Mouse (Mus musculus): ENCODE data around the gene Fam19a2. TPM values are rescaled to one million over a fixed set of nuclear protein-coding genes. Genes with fewer than 3 reads are reported as not detected.

The Fam19a2 gene
- polyA plus RNA-seq, 1 experiment from 2014 or later = not detected

GRCm38 (mm10) chr10:123424482-123424881 is 160.7 kb downstream of the Fam19a2 start:
- Histone ChIP-seq H3K27ac (no peak overlapping the region), H3K79me2 (ENCODE audit: inconsistent target) (no peaks in the 10 kb centered on the region), H3K4me3 (ENCODE audit: inconsistent target) (no peak overlapping the region), H3K36me3 (ENCODE audit: inconsistent target) (no peaks in the 10 kb centered on the region)
- WGBS (ENCODE audit: missing documents) = 94% methylated on average over 3 of the region's 3 CpGs

- 87% methylated on average over 7 of the region's 8 CpGs for WGBS (ENCODE audit: missing documents)
- Histone ChIP-seq H3K79me2 (ENCODE audit: inconsistent target) (no peaks in the 10 kb centered on the region), H3K4me3 (ENCODE audit: inconsistent target) (no peak overlapping the region), H3K36me3 (ENCODE audit: inconsistent target) (no peaks in the 10 kb centered on the region), H3K27ac (no peak overlapping the region)
Observed at GRCm38 (mm10) chr10:123426527-123427363, 162.9 kb downstream of the Fam19a2 start.

- WGBS (ENCODE audit: missing documents) = 87% methylated on average over 5 of the region's 5 CpGs
- no peaks in the 10 kb centered on the region for H3K79me2 ChIP-seq (ENCODE audit: inconsistent target)
- H3K27ac ChIP-seq = no peak overlapping the region
- H3K4me3 ChIP-seq (ENCODE audit: inconsistent target) = no peak overlapping the region
- no peaks in the 10 kb centered on the region for H3K36me3 ChIP-seq (ENCODE audit: inconsistent target)
Observed at GRCm38 (mm10) chr10:123431569-123431968, 167.8 kb downstream of the Fam19a2 start.

- H3K79me2 ChIP-seq (ENCODE audit: inconsistent target) = no peaks in the 10 kb centered on the region
- H3K4me3 ChIP-seq (ENCODE audit: inconsistent target) = no peak overlapping the region
- H3K36me3 ChIP-seq (ENCODE audit: inconsistent target) = no peaks in the 10 kb centered on the region
- no peak overlapping the region for H3K27ac ChIP-seq
- WGBS (ENCODE audit: missing documents) = 82% methylated on average over 4 of the region's 4 CpGs
Observed at GRCm38 (mm10) chr10:123437576-123437975, 173.8 kb downstream of the Fam19a2 start.

GRCm38 (mm10) chr10:123456800-123457199 is 193.0 kb downstream of the Fam19a2 start:
- no peaks in the 10 kb centered on the region for H3K79me2 ChIP-seq (ENCODE audit: inconsistent target)
- 92% methylated on average over 1 of the region's 1 CpGs for WGBS (ENCODE audit: missing documents)
- H3K4me3 ChIP-seq (ENCODE audit: inconsistent target) = no peak overlapping the region
- H3K36me3 ChIP-seq (ENCODE audit: inconsistent target) = no peaks in the 10 kb centered on the region
- H3K27ac ChIP-seq = no peak overlapping the region

GRCm38 (mm10) chr10:123460466-123460865 is 196.7 kb downstream of the Fam19a2 start:
- H3K4me3 ChIP-seq (ENCODE audit: inconsistent target) = no peak overlapping the region
- H3K36me3 ChIP-seq (ENCODE audit: inconsistent target) = no peaks in the 10 kb centered on the region
- 83% methylated on average over 5 of the region's 5 CpGs for WGBS (ENCODE audit: missing documents)
- H3K27ac ChIP-seq = no peak overlapping the region
- no peaks in the 10 kb centered on the region for H3K79me2 ChIP-seq (ENCODE audit: inconsistent target)

GRCm38 (mm10) chr10:123462305-123462704 is 198.5 kb downstream of the Fam19a2 start:
- no peaks in the 10 kb centered on the region for H3K36me3 ChIP-seq (ENCODE audit: inconsistent target)
- H3K79me2 ChIP-seq (ENCODE audit: inconsistent target) = no peaks in the 10 kb centered on the region
- 49% methylated on average over 3 of the region's 3 CpGs for WGBS (ENCODE audit: missing documents)
- no peak overlapping the region for H3K4me3 ChIP-seq (ENCODE audit: inconsistent target)
- no peak overlapping the region for H3K27ac ChIP-seq

GRCm38 (mm10) chr10:123514749-123515148 is 251.0 kb downstream of the Fam19a2 start:
- Histone ChIP-seq H3K4me3 (ENCODE audit: inconsistent target) (no peak overlapping the region), H3K36me3 (ENCODE audit: inconsistent target) (no peaks in the 10 kb centered on the region), H3K79me2 (ENCODE audit: inconsistent target) (no peaks in the 10 kb centered on the region), H3K27ac (no peak overlapping the region)
- 79% methylated on average over 3 of the region's 3 CpGs for WGBS (ENCODE audit: missing documents)

GRCm38 (mm10) chr10:123520613-123521012 is 256.8 kb downstream of the Fam19a2 start:
- 91% methylated on average over 2 of the region's 2 CpGs for WGBS (ENCODE audit: missing documents)
- H3K79me2 ChIP-seq (ENCODE audit: inconsistent target) = no peaks in the 10 kb centered on the region
- no peak overlapping the region for H3K4me3 ChIP-seq (ENCODE audit: inconsistent target)
- no peak overlapping the region for H3K27ac ChIP-seq
- H3K36me3 ChIP-seq (ENCODE audit: inconsistent target) = no peaks in the 10 kb centered on the region

- Histone ChIP-seq H3K36me3 (ENCODE audit: inconsistent target) (no peaks in the 10 kb centered on the region), H3K79me2 (ENCODE audit: inconsistent target) (no peaks in the 10 kb centered on the region), H3K27ac (no peak overlapping the region), H3K4me3 (ENCODE audit: inconsistent target) (no peak overlapping the region)
- WGBS (ENCODE audit: missing documents) = 93% methylated on average over 6 of the region's 6 CpGs
Observed at GRCm38 (mm10) chr10:123521203-123521602, 257.4 kb downstream of the Fam19a2 start.

GRCm38 (mm10) chr10:123525424-123525823 is 261.6 kb downstream of the Fam19a2 start:
- 87% methylated on average over 5 of the region's 5 CpGs for WGBS (ENCODE audit: missing documents)
- H3K79me2 ChIP-seq (ENCODE audit: inconsistent target) = no peaks in the 10 kb centered on the region
- no peaks in the 10 kb centered on the region for H3K36me3 ChIP-seq (ENCODE audit: inconsistent target)
- no peak overlapping the region for H3K4me3 ChIP-seq (ENCODE audit: inconsistent target)
- no peak overlapping the region for H3K27ac ChIP-seq

- Histone ChIP-seq H3K79me2 (ENCODE audit: inconsistent target) (no peaks in the 10 kb centered on the region), H3K36me3 (ENCODE audit: inconsistent target) (no peaks in the 10 kb centered on the region), H3K27ac (no peak overlapping the region), H3K4me3 (ENCODE audit: inconsistent target) (no peak overlapping the region)
- 73% methylated on average over 3 of the region's 3 CpGs for WGBS (ENCODE audit: missing documents)
Observed at GRCm38 (mm10) chr10:123526059-123526458, 262.3 kb downstream of the Fam19a2 start.

GRCm38 (mm10) chr10:123536143-123536542 is 272.3 kb downstream of the Fam19a2 start:
- Histone ChIP-seq H3K27ac (no peak overlapping the region), H3K4me3 (ENCODE audit: inconsistent target) (no peak overlapping the region), H3K36me3 (ENCODE audit: inconsistent target) (no peaks in the 10 kb centered on the region), H3K79me2 (ENCODE audit: inconsistent target) (no peaks in the 10 kb centered on the region)
- WGBS (ENCODE audit: missing documents) = 73% methylated on average over 4 of the region's 4 CpGs

- Histone ChIP-seq H3K27ac (no peak overlapping the region), H3K36me3 (ENCODE audit: inconsistent target) (no peaks in the 10 kb centered on the region), H3K79me2 (ENCODE audit: inconsistent target) (no peaks in the 10 kb centered on the region), H3K4me3 (ENCODE audit: inconsistent target) (no peak overlapping the region)
- 79% methylated on average over 6 of the region's 6 CpGs for WGBS (ENCODE audit: missing documents)
Observed at GRCm38 (mm10) chr10:123548391-123548790, 284.6 kb downstream of the Fam19a2 start.

GRCm38 (mm10) chr10:123567677-123568076 is 303.9 kb downstream of the Fam19a2 start:
- no peaks in the 10 kb centered on the region for H3K36me3 ChIP-seq (ENCODE audit: inconsistent target)
- WGBS (ENCODE audit: missing documents) = 100% methylated on average over 1 of the region's 1 CpGs
- H3K79me2 ChIP-seq (ENCODE audit: inconsistent target) = no peaks in the 10 kb centered on the region
- H3K4me3 ChIP-seq (ENCODE audit: inconsistent target) = no peak overlapping the region
- no peak overlapping the region for H3K27ac ChIP-seq
